Mouse (Mus musculus) 3134 (cell line): ENCODE results near the gene Kcnj10.

ENCODE experiments used
- DNase-seq: peaks from one replicate; pipeline ENCODE4 v3.0.0-alpha.2; 2011; ENCODE audit warnings: low spot score; ENCODE audit not compliant: insufficient read length; ENCODE audit errors: extremely low read depth

Gene Kcnj10

GRCm38 (mm10) chr1:172340729-172341321, at the start of gene Kcnj10:
Gene Kcnj10 (plus strand): TSS chr1:172341210.
- DNase-seq = no peak

- DNase-seq = no peak
Observed at GRCm38 (mm10) chr1:172292880-172293279, 48.1 kb upstream of the Kcnj10 start.

GRCm38 (mm10) chr1:172293449-172293848, 47.6 kb upstream of the Kcnj10 start:
- DNase-seq = no peak

- no peak for DNase-seq
Observed at GRCm38 (mm10) chr1:172295751-172296197, 45.2 kb upstream of the Kcnj10 start.

GRCm38 (mm10) chr1:172296816-172297510, 44.0 kb upstream of the Kcnj10 start:
- no peak for DNase-seq

GRCm38 (mm10) chr1:172297611-172298537, 43.1 kb upstream of the Kcnj10 start, which contains the start of gene Atp1a2:
Gene Atp1a2 (minus strand): TSS chr1:172298064.
- DNase-seq = no peak

GRCm38 (mm10) chr1:172299528-172299927, 41.5 kb upstream of the Kcnj10 start:
- DNase-seq = no peak

- no peak for DNase-seq
Observed at GRCm38 (mm10) chr1:172300247-172300646, 40.8 kb upstream of the Kcnj10 start.

- DNase-seq = no peak
Observed at GRCm38 (mm10) chr1:172301180-172301579, 39.8 kb upstream of the Kcnj10 start.

- DNase-seq = no peak
Observed at GRCm38 (mm10) chr1:172302311-172302710, 38.7 kb upstream of the Kcnj10 start.

GRCm38 (mm10) chr1:172302851-172303250, 38.2 kb upstream of the Kcnj10 start:
- DNase-seq = no peak

GRCm38 (mm10) chr1:172304443-172304842, 36.6 kb upstream of the Kcnj10 start:
- DNase-seq = no peak

GRCm38 (mm10) chr1:172305153-172305552, 35.9 kb upstream of the Kcnj10 start:
- DNase-seq = no peak

- no peak for DNase-seq
Observed at GRCm38 (mm10) chr1:172305635-172306034, 35.4 kb upstream of the Kcnj10 start.

- no peak for DNase-seq
Observed at GRCm38 (mm10) chr1:172306196-172306595, 34.8 kb upstream of the Kcnj10 start.

- DNase-seq = no peak
Observed at GRCm38 (mm10) chr1:172306885-172307284, 34.1 kb upstream of the Kcnj10 start.

- DNase-seq = peak; percentile 52
Observed at GRCm38 (mm10) chr1:172307936-172308335, 33.1 kb upstream of the Kcnj10 start.

- no peak for DNase-seq
Observed at GRCm38 (mm10) chr1:172308409-172308808, 32.6 kb upstream of the Kcnj10 start.

- DNase-seq = peak; percentile 83
Observed at GRCm38 (mm10) chr1:172309699-172310398, 31.2 kb upstream of the Kcnj10 start.

GRCm38 (mm10) chr1:172311248-172311906, 29.6 kb upstream of the Kcnj10 start:
- peak; percentile 80 for DNase-seq
